Mouse (Mus musculus) retina, embryonic 14.5 days (tissue): ENCODE data around the gene Sdr39u1.

ENCODE experiments used
- DNase-seq: peaks from one replicate; pipeline ENCODE4 v3.0.0-alpha.2; 2015; ENCODE audit warnings: low spot score

The Sdr39u1 gene

DNA sequence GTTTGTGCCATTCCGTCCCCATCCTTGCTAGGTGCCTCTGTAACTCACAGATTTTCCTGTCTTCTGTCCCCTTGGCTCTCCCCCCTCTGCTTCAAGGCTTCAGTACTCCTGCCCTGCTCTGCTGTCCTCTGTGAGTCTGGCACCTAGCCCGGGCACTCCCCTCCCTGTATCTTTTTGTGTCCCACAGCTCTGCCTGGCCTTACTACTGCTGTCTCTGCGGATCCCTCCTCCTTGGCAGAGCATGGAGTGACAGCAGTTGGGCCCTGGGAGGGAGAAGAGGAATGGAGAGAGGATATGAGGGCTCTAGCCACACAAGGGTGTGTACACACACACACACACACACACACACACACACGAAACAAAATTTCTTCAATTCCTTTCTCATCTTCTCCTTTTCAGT lies 15.9 kb downstream of the Sdr39u1 start, which contains the start of gene Cbln3:
Cbln3 (minus strand) TSS at position 227 of the 400 bp plus-strand sequence.
- DNase-seq = no peak

DNA sequence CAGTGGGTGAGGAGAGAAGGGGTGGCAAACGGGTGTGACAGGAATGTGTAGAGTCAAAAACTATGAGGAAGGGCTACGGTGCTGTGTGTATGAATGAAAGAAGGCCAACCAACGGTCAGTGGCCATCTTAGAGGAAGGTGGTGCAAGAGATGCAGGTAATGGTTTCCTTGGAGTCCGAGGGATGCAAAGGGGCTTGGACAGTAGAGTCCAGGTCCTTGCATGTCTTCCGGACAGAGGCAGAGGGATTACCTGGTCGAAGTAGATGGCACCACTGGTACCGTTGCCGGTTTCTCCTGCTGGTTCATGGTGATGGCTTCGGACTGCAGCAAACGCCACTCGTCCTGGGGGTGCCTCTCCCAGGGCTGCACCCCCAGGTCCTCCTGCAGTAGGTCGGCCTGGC lies 16.4 kb downstream of the Sdr39u1 start:
- no peak for DNase-seq

- DNase-seq = no peak
Measured at GRCm38 (mm10) chr14:55883149-55883661, 16.9 kb downstream of the Sdr39u1 start.

DNA sequence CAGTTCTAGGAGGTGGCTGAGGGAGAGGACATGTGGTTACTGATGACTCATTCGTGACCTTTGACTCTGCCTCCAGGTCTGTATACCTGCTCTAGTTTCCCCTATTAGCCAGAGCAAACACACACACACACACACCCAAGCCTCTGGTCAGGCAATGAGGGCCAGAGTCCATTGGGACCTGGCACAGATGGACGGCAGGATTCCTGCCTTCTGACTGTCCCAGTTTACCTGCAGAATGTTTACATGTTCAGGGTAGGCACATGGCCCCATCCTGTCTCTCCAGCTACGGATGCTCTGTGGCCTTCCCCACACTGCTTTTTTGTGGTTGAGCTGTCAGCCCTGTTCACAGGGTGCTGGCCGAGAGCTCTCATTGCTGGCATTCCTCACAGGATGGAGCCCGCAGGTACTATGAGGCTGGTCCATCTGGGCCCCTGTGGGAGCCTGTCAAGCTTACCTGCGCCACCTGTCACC lies 17.9 kb downstream of the Sdr39u1 start:
- no peak for DNase-seq

DNA sequence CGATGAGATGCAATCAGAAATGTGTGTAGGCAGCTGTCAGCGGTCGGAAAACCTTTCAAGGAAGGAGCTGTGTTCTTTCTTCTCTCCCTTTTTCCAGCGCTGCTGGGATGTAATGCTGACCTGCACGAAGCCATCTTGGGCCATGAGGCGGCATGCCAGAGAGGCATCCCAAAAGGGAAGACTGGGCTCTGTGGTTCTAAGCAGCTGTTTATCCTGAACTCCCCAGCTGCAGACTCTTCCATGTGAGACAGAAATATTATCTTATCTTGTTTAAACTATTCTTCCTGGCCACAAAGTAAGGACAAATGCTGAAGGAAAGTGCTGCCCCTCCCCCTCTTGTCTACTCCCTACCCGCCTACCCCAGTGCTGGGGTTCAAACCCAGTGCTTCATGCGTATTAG lies 19.1 kb downstream of the Sdr39u1 start:
- no peak for DNase-seq

- peak; percentile 83 for DNase-seq
Measured at GRCm38 (mm10) chr14:55879623-55880022, 20.5 kb downstream of the Sdr39u1 start.

DNA sequence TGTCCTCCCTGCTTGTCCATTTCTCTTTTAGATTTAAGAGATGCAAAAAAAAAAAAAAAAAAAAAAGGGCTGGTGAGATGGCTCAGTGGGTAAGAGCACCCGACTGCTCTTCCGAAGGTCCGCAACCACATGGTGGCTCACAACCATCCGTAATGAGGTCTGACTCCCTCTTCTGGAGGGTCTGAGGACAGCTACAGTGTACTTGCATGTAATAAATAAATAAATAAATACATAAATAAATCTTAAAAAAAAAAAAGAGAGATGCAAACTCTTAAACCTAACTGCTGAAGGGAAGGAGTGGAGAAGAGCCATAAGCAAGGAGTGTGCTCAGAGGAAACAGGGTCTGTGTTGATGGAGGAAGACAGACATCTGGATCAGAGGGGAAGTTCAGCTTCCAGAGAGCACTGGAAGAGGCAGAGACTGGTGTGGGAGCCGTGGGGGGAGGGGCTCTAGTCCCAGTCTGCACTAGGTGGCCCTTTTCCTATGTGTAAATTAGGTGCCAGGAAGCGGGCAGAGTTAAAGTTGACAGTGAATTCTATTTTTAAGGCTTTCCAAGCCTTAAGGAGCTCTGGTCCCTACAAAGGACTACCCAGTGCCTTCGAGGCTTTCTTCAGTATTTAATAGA lies 21.7 kb downstream of the Sdr39u1 start:
- DNase-seq = no peak

GRCm38 (mm10) chr14:55877469-55878315 lies 22.4 kb downstream of the Sdr39u1 start:
- no peak for DNase-seq

- DNase-seq = peak; percentile 89
Measured at GRCm38 (mm10) chr14:55873714-55874683, 26.1 kb downstream of the Sdr39u1 start.

- DNase-seq = no peak
Measured at GRCm38 (mm10) chr14:55873242-55873713, 26.8 kb downstream of the Sdr39u1 start.

DNA sequence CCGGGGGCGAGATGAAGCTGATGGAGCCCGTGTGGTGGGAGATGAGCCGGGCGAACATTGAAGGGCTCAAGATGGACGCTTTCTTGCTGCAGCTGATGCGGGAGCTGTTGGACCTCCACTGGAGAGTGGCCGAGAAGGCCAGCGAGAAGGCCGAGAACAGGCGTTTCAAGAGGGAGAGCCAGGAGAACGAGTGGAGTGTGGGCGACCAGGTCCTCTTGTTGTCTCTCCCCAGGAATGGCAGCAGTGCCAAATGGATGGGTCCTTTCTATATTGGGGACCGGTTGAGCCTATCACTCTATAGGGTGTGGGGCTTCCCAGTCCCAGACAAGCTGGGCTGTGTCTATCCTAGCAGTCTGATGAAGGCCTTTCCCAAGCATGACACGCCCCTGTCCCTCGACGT lies 27.5 kb downstream of the Sdr39u1 start:
- DNase-seq = no peak

DNA sequence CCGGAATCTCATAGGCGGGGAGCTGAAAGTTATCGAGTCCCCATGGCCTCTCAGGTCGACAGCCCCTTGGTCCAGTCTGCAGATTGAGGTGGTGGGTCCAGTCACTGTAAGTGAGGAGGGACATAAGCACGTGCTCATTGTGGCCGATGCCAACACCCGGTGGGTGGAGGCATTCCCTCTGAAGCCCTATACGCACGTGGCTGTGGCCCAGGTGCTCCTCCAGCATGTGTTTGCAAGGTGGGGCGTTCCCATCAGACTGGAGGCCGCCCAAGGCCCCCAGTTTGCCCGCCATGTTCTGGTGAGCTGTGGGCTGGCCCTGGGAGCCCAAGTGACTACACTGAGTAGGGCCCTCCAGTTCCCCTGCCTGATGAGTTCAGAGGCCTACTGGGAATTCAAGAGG lies 28.1 kb downstream of the Sdr39u1 start:
- no peak for DNase-seq

GRCm38 (mm10) chr14:55869538-55869937 lies 30.6 kb downstream of the Sdr39u1 start:
- no peak for DNase-seq

GRCm38 (mm10) chr14:55868230-55869026 lies 31.7 kb downstream of the Sdr39u1 start:
- no peak for DNase-seq

GRCm38 (mm10) chr14:55866962-55867361 lies 33.1 kb downstream of the Sdr39u1 start:
- peak; percentile 82 for DNase-seq

- DNase-seq = peak; percentile 89
Measured at GRCm38 (mm10) chr14:55863773-55864172, 36.3 kb downstream of the Sdr39u1 start.

- no peak for DNase-seq
Measured at GRCm38 (mm10) chr14:55862970-55863369, 37.1 kb downstream of the Sdr39u1 start.

- no peak for DNase-seq
Measured at GRCm38 (mm10) chr14:55862186-55862585, 37.9 kb downstream of the Sdr39u1 start.

- no peak for DNase-seq
Measured at GRCm38 (mm10) chr14:55857588-55857987, 42.5 kb downstream of the Sdr39u1 start.

DNA sequence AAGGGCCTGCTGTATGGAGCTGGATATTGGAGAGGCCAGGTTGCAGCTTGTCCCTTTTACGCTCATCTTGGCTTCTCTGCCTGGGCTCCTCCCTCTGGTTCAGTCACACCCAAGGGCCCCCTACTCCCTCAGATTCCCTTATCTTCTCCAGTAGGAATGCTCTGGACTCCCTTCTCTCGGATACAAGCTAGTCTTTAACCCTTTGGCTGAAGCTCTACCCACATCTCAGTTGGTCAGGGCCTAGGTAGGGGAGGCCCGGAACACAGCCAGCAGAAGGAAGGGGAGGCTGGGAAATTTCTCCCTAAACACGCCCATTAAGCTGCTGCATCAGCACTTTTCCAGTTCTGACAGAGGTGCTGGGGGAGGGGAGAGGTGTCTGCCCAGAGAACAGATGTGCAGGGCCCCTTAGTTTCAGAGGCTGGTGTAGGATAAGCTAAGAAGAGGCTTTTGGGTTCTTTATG lies 45.0 kb downstream of the Sdr39u1 start:
- peak; percentile 60 for DNase-seq
